Mouse (Mus musculus): ENCODE results near the gene Fut4.
"Not testable (repeated sequence)": the region's sequence is repeated elsewhere in the genome, so short reads cannot be mapped to it uniquely, and the experiment has no call there.

Fut4 gene

GRCm38 (mm10) chr9:14726005-14726404 is 26.2 kb downstream of the Fut4 start:
- no peak for DNase-seq (ENCODE audit: low spot score in 2 of 2)

GRCm38 (mm10) chr9:14724755-14725420 is 27.3 kb downstream of the Fut4 start:
- DNase-seq (ENCODE audit: low spot score in 2 of 2): no peak

- no peak for DNase-seq (ENCODE audit: low spot score in 2 of 2)
Observed at GRCm38 (mm10) chr9:14721610-14722009, 30.6 kb downstream of the Fut4 start.

- no peak for DNase-seq (ENCODE audit: low spot score in 2 of 2)
Observed at GRCm38 (mm10) chr9:14720384-14720783, 31.8 kb downstream of the Fut4 start.

- no peak for DNase-seq (ENCODE audit: low spot score in 2 of 2)
Observed at GRCm38 (mm10) chr9:14718332-14718691, 33.9 kb downstream of the Fut4 start.

- no peak for DNase-seq (ENCODE audit: low spot score in 2 of 2)
Observed at GRCm38 (mm10) chr9:14717689-14718331, 34.4 kb downstream of the Fut4 start.

- DNase-seq (ENCODE audit: low spot score in 2 of 2): no peak
Observed at GRCm38 (mm10) chr9:14715258-14715657, 36.9 kb downstream of the Fut4 start.

- DNase-seq (ENCODE audit: low spot score in 2 of 2): no peak
Observed at GRCm38 (mm10) chr9:14710910-14711309, 41.3 kb downstream of the Fut4 start.

GRCm38 (mm10) chr9:14705321-14706162 is 46.7 kb downstream of the Fut4 start:
- DNase-seq (ENCODE audit: low spot score in 2 of 2): no peak

- not testable (repeated sequence) for DNase-seq (ENCODE audit: low spot score in 2 of 2)
Observed at GRCm38 (mm10) chr9:14700795-14701194, 51.4 kb downstream of the Fut4 start.

GRCm38 (mm10) chr9:14699288-14699640 is 52.9 kb downstream of the Fut4 start:
- no peak for DNase-seq (ENCODE audit: low spot score in 2 of 2)

- peak; percentile 56 to 68 for DNase-seq (ENCODE audit: low spot score in 2 of 2)
Observed at GRCm38 (mm10) chr9:14698582-14699287, 53.5 kb downstream of the Fut4 start.

All from natural killer cell, adult 2 months (primary cell).